Mouse (Mus musculus) bone marrow macrophage, adult 2 months (primary cell): ENCODE results near the gene Rit1. TPM values are rescaled to one million over a fixed set of nuclear protein-coding genes. Genes with fewer than 3 reads are reported as not detected.

Source experiments
- H3K27ac ChIP-seq: 2 replicates; pipeline ENCODE4 v1.5.1; 2012; ENCODE audit warnings: low read depth, low read length; ENCODE audit not compliant: insufficient read depth
- H3K4me1 ChIP-seq: 2 replicates; pipeline ENCODE4 v1.6.1; 2012; ENCODE audit warnings: low read length; ENCODE audit not compliant: control insufficient read depth, insufficient read depth
- H3K4me3 ChIP-seq: 2 replicates; pipeline ENCODE4 v1.5.1; 2012; ENCODE audit warnings: mild to moderate bottlenecking, low read length, moderate library complexity; ENCODE audit not compliant: insufficient read depth
- CTCF ChIP-seq: IDR thresholded peaks from 2 replicates; pipeline ENCODE4 v1.5.1; 2012; ENCODE audit warnings: low read depth, mild to moderate bottlenecking, low read length, moderate library complexity
- POLR2A ChIP-seq: IDR thresholded peaks from 2 replicates; pipeline ENCODE4 v1.6.1; 2012; ENCODE audit warnings: mild to moderate bottlenecking, low read depth, low read length, borderline replicate concordance
- polyA plus RNA-seq: library from polyadenylated mRNA; stranded (reverse); fragments of >200 nt; gene quantifications from 2 replicates; pipeline ENCODE4 v1.2.4, GENCODE M21; 2012; ENCODE audit not compliant: missing spikeins, insufficient read depth, insufficient read length

The Rit1 gene
- polyA plus RNA-seq, 1 experiment: 100 TPM

DNA sequence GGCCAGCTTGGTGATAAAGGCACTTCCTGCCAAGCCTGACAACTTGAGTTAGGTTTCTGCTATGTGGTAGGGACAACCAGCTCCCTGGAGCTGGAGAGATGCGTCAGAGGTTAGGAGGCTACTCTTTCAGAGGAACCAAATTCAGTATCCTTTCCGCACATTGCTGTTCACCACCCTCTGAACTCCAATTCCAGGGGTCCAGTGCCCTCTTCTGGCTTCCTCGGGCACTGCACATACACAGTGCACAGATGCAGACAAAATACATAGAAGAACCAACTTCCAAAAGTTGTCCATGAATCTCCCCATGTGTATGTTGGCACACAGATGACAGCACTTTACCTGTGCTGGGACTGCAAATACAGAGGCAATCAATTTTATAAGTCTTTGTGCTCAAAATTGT is 22.0 kb downstream of the Rit1 start:
- TF ChIP-seq POLR2A: no peak
- TF ChIP-seq CTCF: peak; percentile 76
- Histone ChIP-seq H3K27ac (no peak overlapping the region), H3K4me1 (peaks cover 11% of the 10 kb centered on the region), H3K4me3 (no peak overlapping the region)

- TF ChIP-seq POLR2A (no peak), CTCF (peak; percentile 38; the same call in 1 of the 2 replicates)
- Histone ChIP-seq H3K4me3 (no peak overlapping the region), H3K4me1 (peaks cover 19% of the 10 kb centered on the region), H3K27ac (no peak overlapping the region)
These were observed 23.5 kb downstream of the Rit1 start for GRCm38 (mm10) chr3:88740147-88740546.

DNA sequence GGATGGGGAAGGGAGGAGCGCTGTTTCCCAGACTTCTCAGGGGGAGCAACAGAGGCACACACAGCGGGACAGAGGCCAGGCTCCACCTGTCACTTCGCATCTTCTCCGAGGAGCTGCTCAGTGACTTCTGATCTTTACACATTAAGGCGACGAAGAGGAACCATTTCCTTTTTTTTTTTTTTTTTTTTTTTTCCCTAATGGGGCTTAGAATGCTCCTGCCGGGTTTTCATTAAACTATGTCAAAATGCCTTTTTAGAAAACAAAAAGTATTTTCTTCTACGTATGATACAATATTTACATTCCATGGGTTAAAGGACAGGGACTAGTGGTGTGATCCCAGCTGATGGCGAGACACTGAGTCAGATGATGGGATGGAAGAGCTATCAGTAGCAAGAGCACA is 28.9 kb downstream of the Rit1 start:
- Histone ChIP-seq H3K4me3 (peak overlapping the region; percentile 39), H3K4me1 (peaks cover 34% of the 10 kb centered on the region), H3K27ac (peak overlapping the region; percentile 88)
- TF ChIP-seq POLR2A: no peak
- no peak for TF ChIP-seq CTCF

DNA sequence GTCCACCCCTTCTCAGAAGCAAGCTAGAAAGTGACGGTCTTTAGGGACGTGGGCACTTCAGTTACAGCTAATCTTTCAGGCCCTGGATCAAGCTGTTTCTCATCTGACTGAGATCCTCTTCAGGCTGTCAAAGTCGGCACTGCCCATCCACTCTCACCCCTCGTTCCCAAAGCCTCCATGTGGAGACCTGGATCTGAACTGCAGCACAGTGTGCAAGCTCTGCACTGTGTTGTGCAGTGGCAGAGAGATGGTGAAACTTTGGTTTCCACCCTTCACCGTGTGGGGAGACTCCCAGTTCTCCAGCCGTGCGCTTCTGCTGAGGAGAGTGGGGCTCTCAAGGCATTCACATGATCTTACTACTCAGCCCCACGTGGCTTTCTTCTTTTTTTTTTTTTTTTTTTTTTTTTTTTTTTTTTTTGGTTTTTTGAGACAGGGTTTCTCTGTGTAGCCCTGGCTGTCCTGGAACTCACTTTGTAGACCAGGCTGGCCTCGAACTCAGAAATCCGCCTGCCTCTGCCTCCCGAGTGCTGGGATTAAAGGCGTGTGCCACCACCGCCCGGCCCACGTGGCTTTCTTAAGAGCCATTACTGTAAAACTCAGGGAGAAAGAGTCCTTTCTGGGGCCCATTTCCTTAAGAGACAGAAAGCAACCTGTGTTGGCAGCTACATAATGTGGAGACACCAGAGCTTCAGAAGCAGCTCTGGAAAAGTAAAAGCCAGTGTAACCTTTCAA is 29.7 kb downstream of the Rit1 start:
- Histone ChIP-seq H3K4me3 (peak overlapping the region; percentile 39), H3K27ac (peak overlapping the region; percentile 88), H3K4me1 (peaks cover 34% of the 10 kb centered on the region)
- no peak for TF ChIP-seq POLR2A
- TF ChIP-seq CTCF: no peak

DNA sequence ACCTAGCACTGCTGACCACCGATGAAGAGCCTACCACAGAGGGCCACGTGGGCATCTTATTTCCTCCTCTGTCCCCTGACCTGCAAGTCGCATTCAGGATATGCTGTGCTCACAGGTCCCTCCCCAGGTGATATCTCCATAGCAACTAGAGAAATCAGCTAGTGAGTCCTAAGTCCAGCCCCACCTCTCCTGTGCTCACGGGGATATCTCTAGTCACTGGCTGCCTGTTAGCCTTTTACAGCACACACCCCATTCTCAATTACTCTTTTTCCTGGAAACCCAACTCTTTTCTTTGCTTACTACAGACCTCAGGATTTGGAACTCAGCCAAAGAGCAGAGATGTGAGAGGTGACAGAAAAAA is 30.2 kb downstream of the Rit1 start:
- Histone ChIP-seq H3K4me3 (no peak overlapping the region), H3K4me1 (peaks cover 34% of the 10 kb centered on the region), H3K27ac (peak overlapping the region; percentile 41; the same call in 1 of the 2 replicates)
- no peak for TF ChIP-seq POLR2A
- no peak for TF ChIP-seq CTCF

GRCm38 (mm10) chr3:88754283-88754682 is 37.6 kb downstream of the Rit1 start:
- H3K4me3 ChIP-seq: no peak overlapping the region
- H3K27ac ChIP-seq: no peak overlapping the region
- peaks cover 12% of the 10 kb centered on the region for H3K4me1 ChIP-seq
- TF ChIP-seq POLR2A (no peak), CTCF (no peak)

DNA sequence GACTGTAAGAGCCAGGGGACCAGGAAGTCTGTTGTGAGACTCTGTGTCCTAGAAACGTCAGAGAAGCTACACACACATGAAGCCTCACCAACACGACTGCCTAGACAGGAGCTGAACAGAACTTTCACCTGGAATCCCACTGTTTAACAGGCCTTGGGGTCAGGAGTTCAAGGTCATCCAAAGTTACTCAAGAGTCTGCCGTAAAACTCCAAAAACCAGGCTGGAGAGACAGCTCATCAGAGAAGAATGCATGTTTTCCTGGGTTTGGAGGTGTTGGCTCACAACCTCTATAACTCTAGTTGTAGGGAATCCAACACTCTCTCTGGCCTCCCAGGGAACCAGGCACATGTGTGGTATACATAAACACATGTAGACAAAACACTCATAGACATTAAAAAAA is 38.9 kb downstream of the Rit1 start:
- no peak overlapping the region for H3K27ac ChIP-seq
- TF ChIP-seq CTCF: no peak
- TF ChIP-seq POLR2A: no peak
- peaks cover 12% of the 10 kb centered on the region for H3K4me1 ChIP-seq
- no peak overlapping the region for H3K4me3 ChIP-seq

GRCm38 (mm10) chr3:88756276-88756675 is 39.6 kb downstream of the Rit1 start:
- no peak overlapping the region for H3K4me3 ChIP-seq
- H3K27ac ChIP-seq: no peak overlapping the region
- H3K4me1 ChIP-seq: peaks cover 12% of the 10 kb centered on the region
- TF ChIP-seq CTCF (no peak), POLR2A (no peak)

DNA sequence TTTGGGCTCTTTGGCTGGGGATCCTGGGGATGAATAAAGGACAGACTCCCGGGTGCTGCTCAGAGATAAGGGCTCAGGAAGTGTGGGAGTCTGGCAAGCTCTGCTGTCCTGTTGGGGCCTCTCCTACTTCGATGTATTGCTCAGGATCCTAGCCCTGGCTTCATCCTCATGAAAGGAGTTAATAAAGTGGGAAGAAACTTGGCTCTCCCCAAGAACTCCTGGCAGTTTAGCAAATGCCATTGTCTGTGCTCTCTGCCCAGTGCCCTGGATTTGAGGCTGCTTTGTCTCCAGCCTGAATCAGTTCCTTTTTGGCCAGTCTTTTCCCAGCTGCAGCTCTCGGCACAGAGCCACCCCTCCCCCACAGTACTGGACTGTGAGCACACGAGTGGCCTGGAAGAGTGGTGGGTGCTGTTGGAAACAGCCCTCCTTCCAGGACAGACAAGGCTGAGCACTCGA is 41.4 kb downstream of the Rit1 start:
- peaks cover 17% of the 10 kb centered on the region for H3K4me1 ChIP-seq
- no peak overlapping the region for H3K27ac ChIP-seq
- TF ChIP-seq CTCF (no peak), POLR2A (no peak)
- no peak overlapping the region for H3K4me3 ChIP-seq

DNA sequence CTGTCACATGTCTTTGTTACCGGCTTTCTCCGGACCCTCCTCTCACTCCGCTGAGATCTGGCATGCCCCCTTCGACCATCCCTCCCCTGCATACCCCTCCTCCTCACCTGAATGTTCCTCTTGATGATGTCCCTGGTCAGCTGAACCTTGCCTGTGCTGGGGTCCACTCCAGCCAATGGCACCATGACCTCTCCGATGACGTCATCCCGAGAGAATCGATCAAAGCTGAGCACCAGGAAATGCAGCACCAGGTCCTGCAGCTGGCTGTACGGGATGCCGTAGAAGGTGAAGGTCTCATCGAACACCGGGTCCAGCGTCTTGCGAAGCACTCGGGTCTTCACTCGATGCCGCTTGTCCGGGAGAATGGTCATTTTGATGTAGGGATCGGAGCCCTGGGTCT is 45.0 kb downstream of the Rit1 start:
- H3K4me3 ChIP-seq: no peak overlapping the region
- no peak overlapping the region for H3K27ac ChIP-seq
- peaks cover 21% of the 10 kb centered on the region for H3K4me1 ChIP-seq
- TF ChIP-seq CTCF (no peak), POLR2A (no peak)
